Mouse (Mus musculus): Measurements from ENCODE around the gene Cpt1a.
A peak's percentile ranks its signal among the peaks of the same experiment; 100 is the strongest.

Gene Cpt1a

DNA sequence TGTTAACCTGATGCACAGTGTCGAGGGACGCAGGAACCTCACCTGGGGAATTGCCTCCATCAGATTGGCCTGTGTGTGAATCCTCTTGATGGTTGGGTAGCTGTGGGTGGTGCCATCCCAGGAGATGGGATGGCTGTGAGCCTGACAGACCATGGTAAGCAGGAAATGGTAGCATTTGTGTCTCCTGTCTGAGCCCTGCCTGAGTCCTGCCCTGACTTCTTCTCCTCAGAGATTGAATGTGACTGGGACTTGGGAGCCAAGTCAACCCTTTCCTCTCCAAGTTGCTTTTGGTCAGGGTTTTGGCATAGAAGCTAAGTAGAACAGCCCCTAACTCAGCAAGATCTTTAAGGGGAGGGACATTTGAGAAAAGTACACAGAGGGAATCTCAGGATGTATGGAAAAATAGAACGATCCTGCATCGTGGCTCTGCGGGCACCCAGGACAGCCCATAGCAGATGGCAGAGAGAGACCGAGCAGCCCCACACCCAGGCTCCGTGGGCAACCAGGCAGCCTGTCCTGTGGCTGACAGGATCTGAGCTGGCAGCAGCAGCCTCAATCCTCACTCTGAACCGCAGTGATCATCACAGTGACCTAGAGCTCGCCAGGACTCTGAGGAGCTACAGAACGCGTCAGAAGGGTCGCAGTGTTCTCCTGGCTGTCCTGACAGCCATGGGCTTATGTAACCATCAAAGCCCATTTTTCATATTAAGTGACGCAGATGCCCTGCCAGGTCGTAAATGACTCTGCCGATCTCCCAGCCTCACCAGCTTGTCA, 106.1 kb downstream of the Cpt1a start:
- no peak for DNase-seq (ENCODE audit: low spot score in 2 of 2)

DNA sequence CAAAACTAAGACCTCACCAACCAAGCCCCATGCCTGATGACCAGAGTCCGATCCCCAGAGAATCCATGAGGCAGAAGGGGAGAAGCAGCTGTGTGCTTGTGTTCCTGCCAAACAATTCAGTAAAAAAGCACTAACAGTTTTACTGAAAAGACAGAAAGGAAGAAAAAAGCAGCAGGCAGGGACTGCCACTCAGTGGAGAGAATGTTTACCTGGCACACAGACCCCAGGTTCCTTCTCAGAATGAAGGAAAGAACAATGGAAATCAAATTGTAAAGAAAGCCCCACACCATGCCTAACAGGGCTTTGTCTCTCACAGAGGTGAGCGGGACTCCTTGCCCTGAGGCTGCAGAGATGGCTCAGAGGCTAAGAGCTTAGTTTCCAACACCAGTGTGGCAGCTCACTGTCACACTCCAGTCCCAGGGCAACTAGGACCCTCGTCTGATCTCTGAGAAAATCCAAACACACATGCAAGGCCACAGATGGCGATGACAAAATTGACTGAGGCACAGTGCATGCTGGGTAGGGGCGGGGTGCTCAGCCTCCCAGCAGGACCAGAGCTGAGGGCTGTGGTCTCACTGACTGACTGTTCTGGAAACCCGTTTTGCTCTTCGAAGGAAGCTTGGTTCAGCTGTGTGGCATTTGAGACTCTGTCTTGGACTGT, 107.2 kb downstream of the Cpt1a start:
- DNase-seq (ENCODE audit: low spot score in 2 of 2), result peak; percentile 17 to 32

DNA sequence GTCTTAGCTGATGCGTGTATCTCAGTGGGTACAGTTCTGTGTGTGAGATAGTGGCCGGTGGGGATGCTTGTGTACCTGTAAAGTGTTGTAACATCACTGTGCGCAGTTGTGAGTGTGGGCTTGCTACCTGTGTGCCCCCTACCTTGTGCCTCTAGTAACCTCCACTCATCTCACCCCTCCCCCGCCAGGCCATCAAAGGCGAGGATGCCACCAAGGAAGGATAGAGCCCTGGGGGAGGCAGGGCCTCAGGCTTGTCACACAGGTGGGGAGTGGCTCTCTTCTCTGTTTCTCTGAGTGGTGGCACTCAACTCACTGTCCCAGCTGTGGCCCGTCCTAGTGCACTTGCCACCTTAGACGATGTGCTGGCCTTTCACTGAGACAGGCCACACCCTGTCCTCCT, 108.9 kb downstream of the Cpt1a start:
- DNase-seq (ENCODE audit: low spot score in 2 of 2), result no peak

DNA sequence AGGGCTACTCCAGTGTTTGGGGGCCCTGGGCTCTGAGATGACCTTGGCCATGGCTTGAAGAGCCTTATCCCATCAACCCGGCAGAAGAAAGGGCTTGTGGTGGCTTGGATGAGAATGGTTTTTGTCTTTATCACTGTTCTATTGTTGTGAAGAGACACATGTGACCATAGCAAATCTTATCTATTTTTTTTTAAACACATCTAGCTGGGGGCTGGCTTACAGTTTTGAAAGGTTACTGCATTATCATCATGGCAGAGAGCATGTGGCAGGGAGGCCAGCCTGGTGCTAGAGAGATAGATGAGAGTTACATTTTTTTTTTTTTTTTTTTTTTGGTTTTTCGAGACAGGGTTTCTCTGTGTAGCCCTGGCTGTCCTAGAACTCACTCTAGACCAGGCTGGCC, 109.8 kb downstream of the Cpt1a start:
- DNase-seq (ENCODE audit: low spot score in 2 of 2), result no peak

DNA sequence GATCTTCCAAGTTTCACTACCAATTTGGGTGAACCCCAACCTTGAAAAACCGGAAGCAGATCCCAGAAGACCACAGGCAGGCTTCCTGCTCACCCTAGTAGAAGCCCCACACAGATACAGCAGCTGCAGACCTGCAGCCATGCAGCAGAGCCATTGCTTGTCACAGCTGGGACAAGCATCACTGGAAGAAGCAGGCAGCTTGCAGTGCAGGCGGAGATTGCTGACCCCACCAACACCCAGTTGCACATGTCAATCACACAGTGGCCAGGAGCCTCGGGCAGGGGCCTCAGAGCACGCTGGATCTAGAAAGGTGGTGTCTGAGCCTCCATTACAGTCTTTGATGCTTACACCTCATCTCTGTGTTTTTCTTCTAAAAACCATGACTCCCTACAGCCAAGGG, 112.0 kb downstream of the Cpt1a start:
- no peak for DNase-seq (ENCODE audit: low spot score in 2 of 2)

DNA sequence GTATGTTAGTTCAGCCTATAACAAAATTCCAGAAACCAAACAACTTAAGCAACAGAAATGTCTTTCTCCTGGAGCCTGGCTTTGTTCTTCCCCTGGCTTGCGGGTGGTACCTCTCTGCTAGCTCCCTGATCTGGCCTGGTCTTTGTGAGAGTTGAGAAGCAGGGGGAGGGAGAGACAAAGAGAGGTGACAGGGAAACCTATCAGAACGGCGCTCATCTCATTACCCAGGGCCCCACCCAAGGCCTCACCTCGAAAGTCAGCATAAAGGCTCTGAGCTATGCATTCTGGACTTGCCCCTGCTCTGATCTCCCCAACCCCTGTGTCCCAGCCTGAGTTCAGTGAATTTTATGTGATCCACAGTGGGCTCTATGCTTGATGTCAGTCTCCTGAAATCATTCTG, 112.5 kb downstream of the Cpt1a start:
- DNase-seq (ENCODE audit: low spot score in 2 of 2), result no peak

Measured in heart, adult 9 months (tissue).